Mouse (Mus musculus) granulocyte monocyte progenitor cell, adult 5-6 weeks (primary cell): ENCODE measurements around the gene Cdc45. TPM values are rescaled to one million over a fixed set of nuclear protein-coding genes. Genes with fewer than 3 reads are reported as not detected.
A peak's percentile ranks its signal among the peaks of the same experiment; 100 is the strongest.

ENCODE experiments used
- ATAC-seq: replicated peaks from 2 replicates; pipeline ENCODE4 v1.8.0; 2016; ENCODE audit warnings: mild to moderate bottlenecking, moderate TSS enrichment, inconsistent platforms; ENCODE audit not compliant: poor library complexity, severe bottlenecking
- total RNA-seq, 2 experiments: library from RNA; stranded (forward) in 1 of 2; stranded (reverse) in 1 of 2; fragments of 200-712, 200-1000 nt in 1 of 2; fragments of >200 nt in 1 of 2; fragmentation: Nextera tagmentation in 1 of 2; gene quantifications; 2 replicates each; pipeline ENCODE4 v1.2.3; 2014 to 2017

Gene Cdc45
- total RNA-seq, 2 experiments from 2014 or later = 90.3 to 96.0 TPM

DNA sequence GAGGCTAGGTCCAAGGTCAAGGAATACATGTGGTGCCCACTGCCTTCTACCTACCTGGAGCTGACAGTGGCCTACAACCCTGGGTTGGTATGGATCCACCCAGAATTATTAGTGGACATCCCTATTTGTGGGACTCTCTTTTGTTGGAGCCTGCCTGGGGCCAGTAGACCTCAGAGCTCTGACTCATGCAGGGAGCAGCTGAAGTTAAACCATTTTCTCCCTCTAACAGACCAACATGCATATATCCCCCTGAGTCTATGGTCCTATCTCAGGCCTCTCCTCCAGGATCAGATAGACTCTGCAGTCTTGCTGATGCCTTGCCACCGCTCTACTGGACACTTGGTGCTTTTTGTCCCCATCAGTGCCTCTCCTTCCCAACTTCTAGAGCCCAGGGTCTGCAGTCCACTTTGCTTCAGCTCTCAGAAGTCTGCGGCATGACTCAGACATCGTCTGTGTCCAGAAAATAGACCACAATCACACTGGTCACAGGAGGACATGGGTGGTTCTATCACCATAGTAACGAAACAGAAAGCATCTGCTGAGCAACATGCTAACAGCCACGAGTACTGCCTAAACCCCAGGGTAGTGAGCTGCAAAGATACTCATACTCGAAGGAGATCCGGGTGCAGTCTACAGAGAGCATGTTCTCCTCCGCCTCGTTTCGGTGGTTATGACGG, 16.4 kb downstream of the Cdc45 start:
- no peak for ATAC-seq

DNA sequence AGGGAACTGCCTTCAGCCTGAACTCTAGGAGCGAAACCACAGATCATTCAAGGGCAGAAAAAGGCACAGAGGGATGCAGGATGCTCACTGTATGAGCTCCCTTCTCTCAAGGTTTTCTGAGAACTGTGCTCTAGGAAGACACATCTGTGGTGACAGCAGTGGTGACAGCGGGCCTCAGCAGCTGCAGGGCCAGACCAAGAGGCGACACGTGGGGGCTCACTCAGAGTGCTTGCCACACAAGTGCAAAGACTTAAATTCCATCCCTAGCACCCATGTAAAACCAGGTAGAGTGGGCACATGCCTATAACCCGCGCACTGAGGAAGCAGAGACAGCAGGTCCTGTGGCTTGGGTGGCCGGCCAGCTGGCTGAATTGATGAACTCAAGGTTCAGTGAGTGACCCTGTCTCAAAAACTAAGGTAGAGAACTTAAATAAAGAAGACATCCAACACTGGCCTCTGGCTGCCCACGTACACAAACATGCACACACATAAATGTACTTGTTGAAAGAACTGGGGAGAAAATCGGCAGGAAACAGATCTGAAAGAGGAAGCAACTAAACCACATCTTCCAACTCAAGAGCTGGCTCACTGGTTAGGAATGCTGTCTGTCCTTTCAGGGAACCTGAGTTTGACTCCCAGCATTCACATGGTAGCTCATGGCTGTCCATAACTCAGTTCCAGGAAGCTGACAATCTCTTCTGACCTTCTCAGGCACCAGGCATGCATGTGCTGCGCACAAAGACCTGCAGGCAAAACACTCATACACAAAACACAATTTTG, 23.0 kb downstream of the Cdc45 start:
- peak; percentile 54 for ATAC-seq

DNA sequence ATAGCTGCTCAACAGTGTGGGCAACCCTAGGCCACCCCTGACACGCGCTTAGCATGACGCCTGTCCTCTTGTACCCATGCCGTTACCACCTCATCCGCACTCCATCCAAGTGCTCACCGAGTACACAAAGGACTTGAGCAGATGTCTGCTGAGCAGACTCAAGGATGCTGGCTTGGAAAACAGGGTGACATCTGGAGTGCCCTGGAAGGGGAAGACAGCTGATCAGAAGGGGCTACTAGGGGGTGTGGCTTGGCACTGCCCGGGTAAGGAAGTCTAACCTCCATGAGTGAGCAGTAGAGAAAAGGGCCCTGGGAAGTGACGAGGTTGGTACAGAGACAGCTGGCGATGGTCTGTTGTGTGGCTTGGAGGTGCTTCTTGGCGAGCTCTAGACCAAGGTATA, 25.1 kb downstream of the Cdc45 start:
- no peak for ATAC-seq

DNA sequence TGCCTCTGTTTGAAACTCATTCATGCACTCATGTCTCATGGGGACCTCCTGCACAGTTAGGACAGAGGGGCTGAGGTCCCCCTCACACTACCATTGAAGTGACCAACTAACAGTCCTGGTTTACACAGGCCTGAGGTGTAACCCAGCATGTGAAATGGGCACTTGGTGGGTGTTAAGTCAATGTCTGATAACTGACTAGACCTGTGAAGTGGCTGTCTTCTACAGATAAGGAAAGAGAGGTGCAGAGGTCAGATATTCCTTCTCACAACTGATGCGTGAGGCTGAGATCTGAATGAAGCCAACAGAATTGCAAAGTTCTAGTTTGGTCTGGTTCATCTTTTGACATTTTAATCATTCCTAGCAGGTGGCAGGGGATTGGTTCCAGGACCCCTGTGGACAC, 26.3 kb downstream of the Cdc45 start:
- no peak for ATAC-seq

DNA sequence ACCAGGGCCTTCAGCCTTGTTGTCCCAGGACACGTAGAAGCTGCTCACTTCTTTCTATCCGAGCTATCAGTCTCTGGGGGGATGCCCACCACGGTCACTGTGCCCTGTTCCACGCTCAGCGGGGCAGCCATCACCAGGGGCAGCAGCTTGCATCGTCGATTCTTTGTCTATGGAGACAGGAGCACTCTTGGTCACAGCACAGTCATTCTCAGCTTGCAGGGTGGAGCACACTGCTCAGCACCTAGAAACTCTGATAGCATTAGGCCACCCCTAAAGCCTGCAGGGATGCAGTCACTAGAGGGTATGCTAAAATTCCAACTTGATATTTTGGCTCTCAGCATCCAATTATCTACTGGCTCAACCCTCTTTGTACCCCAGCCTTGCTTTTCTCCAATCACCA, 26.8 kb downstream of the Cdc45 start:
- no peak for ATAC-seq

DNA sequence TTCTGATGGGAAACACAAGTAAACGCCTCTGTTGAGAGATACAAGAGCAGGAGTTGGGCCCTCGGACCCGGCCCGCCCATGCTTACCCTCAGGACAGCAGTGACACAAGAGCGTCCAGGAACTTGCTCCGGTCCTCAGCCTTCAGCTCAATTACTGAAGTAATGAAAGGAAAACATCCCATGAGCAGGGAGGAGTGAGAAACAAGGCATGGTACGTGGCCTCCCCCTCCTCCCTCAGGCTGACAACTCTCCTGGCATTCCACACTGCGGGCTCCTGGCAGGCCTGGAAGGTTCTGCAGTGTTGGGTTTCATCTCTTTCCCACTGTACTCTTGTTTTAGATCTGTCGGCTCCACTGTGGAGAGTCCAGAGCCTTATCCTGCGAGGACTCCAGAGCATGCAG, 30.0 kb downstream of the Cdc45 start:
- no peak for ATAC-seq

DNA sequence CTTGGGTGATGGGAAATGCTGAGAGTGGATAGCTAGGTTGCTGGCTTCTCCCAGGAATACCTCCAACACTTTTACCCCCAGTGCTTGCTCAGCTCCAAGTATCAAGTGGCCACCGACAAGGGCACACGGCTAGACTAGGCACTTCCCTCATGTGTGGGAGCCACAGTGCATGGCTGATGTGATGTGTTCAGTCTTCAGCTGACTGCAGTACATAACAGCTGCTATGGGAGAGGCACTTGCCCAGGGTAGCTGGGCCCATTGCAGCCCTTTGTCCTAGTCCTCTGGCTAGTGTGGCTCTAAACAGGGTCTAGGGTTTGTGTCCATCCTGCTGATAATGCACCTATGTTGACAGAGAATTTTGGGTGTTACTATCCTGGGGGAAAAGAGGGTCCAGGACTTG, 33.3 kb downstream of the Cdc45 start:
- no peak for ATAC-seq

DNA sequence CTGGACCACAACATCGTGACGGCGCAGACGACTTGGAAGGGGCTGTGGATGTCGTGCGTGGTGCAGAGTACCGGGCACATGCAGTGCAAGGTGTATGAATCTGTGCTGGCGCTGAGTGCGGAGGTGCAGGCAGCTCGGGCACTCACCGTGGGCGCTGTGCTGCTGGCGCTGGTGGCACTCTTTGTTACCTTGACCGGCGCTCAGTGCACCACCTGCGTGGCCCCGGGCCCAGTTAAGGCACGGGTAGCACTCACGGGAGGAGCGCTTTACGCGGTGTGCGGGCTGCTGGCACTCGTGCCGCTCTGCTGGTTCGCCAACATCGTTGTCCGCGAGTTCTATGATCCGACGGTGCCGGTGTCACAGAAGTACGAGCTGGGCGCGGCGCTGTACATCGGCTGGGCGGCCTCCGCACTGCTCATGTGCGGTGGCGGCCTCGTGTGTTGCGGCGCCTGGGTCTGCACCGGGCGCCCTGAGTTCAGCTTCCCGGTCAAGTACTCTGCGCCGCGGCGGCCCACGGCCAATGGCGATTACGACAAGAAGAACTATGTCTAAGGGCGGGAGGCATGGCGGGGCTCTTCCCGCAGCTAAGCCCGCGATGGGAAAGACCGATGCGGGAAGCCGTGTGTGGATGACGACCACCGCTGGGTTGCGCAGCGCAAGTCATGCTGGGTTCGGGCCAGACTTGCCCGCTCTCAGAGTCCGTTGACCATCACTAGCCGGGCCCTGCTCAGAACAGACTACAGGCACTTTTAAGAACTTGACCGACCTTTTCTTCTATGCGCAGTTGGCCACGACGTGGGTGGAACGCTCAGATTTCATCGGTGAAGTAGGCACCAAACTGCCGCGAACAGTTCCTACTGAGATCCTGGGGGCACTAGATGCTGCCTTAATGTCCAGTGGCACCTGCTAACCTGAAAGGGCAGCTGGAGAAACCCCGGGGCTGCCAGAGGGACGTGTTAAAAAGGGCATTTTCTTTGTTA, 34.4 kb downstream of the Cdc45 start:
- peak; percentile 47 for ATAC-seq

DNA sequence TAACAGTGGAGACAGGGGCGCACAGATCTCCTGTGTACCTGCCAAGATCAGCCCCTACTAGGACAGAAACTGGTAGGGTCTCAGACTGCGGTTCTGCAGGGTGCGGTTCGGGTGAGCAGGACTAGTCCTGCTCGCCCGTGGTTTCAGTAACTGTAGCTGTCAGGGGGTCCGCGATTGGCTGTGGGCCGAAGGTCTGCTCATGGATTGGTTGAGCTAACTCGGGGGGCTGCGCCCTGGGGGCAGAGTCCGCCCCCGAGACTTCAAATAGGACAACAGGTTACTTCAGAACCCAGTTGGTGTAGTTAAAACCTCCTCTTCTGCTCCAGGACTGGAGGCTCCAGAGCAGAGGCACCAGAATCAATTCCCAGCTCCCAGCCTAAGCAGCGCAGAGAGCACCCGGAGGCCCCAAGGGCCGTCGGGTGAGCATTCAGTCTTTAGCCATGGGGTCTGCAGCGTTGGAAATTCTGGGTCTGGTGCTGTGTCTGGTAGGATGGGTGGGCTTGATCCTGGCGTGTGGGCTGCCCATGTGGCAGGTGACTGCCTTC, 35.2 kb downstream of the Cdc45 start, which contains the start of gene Cldn5:
Cldn5 (plus strand) TSS at position 292 of the 545 bp plus-strand sequence.
- ATAC-seq = peak; percentile 5; the same call in 1 of the 2 replicates

DNA sequence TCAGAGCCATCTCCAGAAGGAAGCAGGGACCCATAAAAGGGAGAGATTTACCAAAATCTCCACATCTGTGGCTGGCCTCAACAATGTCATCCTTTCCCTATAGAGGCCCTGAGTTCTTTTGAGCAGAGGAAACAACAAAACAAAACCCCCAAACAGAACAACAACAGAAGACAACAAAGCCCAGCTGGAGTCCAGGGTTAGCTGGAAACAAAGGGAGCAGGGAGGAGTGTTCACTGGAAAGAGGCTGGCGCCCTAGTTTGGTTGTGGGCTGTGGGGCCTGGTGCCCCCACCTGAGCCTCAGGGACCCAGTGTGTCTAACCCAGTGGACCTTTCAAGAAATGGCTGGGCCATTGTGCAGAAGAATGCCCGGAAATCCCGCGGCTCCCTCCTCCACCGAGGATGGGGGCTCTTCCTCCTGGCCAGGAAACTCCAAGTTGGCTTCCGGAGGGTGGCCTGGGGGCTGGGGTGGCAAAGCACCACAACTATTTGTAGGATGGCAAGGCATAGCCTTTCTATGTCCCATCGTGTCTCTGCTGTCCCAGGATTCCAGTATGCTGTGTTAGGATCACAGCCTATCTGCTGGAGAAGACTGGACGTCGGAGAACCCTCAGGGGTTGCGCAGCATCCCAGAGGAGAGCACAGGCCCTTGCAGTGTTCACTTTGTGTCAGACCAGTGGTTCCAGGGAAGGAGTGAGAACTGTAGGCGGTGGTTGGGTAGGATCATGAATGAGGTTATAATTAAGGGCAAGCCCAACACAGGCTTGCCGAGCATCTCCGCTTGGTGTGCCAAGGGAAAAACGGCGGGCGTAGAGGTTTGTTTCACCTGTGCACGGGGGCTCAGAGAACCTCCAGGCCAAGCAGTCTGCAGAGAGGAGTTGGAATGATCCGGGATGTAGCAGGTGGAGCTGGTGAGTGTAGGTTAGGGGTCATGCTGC, 35.9 kb downstream of the Cdc45 start:
- ATAC-seq = no peak

DNA sequence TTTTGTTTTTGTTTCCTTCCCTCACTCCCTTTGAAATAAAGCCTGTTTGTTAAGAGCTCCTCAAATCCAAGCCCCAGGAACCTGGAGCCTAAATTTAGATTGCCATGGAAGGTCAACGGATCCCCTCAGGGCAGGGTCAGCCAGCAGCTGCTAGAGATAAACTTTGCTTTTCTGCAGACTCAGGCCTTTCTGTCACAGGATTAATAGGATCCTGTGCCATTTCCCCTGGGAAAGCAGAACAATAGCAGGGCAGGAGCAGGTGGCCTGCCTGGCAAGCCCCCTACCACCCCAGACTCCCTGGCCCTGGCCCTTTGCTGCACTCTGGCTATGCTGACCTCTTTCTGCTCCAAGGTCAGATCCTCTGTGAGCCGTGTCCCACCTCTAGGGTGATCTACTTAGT, 37.9 kb downstream of the Cdc45 start:
- no peak for ATAC-seq

DNA sequence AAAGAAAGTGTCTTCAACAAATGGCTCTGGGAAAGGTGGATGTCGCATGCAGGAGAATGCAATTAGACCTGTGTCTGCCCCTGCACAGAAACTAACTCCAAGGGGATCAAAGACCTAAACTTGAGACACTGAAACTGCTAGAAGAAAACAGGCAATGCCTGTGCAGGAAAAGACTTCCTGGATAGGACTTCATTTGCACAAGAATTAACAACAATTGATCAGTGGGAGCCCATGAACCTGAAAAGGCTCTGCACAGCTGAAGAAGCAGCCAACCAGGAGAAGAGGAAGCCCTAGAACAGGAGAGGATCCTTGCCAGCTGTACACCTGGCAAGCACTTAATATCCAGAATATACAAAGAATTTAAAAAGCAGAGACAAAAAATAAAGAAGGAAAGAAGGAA, 42.3 kb downstream of the Cdc45 start:
- ATAC-seq = no peak

DNA sequence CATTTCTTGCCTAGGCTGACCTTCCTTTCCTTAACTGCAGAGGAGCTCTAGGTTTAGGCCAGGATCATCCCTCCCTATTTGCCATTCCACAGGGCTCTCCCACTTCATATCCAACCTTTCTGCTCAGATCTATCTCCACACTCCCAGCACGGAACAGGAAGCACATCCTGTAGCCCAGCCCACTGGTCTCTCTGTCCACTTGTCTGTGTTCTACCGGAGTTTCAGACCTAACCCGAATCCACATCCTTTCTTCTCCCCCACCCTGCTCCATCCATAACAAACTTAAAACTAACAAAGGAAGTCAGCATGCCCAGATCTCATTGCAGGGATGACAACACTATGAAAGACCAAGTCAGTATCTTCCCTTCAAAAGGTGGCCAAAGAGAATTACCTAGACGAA, 45.4 kb downstream of the Cdc45 start:
- ATAC-seq = no peak

DNA sequence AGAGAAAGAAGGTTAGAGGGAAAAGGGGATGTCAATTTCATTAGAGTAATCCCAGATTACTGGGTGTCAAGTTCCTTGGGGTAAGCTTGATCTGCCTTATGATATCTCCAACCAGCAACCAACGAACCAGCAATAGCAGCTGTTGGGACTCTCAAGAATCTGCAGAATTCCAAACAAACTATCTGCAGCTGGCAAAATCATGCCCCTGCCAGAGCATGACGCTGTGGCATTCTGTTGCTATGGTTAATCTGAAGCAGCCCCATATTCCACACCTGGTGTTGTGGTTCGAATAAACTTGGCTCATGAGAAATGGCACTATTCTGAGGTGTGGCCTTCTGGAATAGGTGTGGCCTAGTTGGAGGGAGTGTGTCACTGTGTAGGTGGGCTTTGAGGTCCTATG, 48.8 kb downstream of the Cdc45 start:
- no peak for ATAC-seq

DNA sequence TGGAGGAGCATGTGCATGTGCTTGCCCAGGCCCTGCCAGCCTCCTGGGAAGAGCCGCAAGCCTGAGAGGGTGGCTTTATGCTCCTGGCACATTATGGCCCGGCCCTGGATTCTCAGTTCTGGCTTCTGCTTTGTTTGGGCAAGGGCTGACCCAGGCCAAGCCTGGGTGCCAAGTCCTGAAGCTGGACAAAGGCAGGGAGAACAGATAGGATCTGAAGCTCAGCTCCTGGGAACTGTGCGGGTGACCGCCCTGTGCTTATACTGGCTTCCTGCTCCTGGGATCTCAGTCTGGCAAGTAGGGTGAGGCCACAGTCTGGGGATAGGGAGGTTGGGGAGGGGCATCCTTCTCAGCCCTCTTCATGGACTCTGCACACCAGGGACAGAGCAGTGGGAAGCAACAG, 50.1 kb downstream of the Cdc45 start:
- no peak for ATAC-seq

DNA sequence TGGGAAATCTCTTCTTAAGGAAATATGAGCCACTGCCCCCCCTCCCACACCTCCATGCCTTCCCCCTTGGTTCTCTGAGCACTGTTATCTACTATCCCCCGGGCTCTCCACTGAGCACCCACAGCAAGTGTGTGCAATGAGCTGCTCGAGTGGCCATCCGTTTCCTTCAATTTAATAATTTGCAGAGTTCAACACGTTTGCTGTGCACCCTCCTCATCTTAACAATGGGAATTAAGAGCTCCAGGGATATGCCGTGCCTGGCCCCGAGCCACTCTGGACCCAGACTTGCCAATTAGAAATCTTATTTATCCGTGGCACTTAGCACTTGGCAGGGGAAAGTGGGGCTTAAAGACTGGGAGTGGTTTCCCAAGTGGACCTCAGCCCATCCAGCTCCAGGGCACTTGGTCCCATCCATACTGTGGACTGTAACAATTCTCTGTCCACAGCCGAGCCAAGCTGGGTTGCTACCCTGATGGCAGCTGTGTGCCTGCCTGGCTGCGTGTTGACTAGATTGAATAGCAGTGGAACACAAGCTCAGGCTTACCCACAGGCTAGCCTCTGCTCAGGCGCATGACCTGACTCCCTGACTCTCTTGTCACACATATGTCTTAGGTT, 59.8 kb downstream of the Cdc45 start:
- no peak for ATAC-seq

DNA sequence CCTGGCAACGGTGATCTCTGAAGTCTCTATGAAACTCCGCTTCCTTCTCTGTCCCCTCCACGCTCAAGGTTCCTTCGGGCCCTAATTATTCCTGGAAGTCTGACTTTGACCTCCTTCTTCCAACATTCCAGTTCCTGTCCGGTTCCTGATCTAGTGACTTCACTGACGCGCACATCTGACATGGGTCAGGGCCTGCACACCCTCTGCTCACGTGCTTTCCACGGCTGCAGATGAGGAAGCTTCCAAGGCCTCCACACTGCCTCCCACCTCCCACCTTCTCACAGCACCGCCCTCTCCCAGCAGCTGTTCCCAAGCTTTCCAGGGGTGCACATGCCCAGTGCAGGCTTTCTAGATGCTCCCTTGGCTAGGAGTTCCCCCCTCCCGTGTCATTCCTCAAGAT, 60.7 kb downstream of the Cdc45 start:
- ATAC-seq = no peak

DNA sequence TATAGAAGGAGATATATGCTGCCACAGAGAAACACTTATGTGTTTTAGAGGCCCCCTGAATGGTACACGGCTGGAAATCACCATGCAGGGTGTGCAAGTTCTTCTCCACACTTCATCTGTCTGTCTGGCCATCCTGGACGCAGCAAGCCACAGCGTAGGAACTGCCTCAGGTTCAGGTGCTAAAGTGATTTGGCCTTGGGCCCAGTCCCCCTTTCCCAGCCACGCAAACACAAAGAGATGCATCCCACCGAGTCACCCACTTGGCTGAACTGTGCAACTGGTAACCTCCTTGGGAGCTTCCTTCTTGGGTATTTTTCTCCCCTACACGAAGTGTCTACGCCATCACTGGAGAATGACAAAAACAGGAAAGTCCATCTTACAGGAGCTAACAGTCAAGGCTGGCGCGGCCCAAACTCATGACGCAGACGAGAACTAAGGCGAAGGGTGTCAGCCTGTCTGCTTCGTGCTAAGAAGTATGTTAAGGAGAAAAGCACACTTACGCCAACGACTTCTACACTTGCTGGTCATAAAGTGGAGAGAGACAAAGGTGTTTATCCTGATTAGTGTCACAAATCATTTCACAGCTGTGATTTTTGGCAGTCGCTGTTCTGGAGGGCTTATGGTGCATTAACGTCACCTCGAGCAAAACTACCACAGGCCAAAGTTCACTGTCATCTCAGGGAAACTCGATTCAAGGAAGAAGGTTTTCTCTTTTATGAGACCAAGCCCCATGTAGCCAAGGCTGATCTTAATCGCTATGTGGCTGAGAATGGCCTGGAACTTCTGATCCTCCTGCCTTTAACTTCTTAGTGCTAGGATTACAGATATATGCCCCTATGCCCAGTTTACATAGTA, 65.3 kb downstream of the Cdc45 start:
- ATAC-seq = no peak
